Mouse (Mus musculus) forebrain, embryonic 13.5 days (tissue): ENCODE measurements around the gene Arcn1. TPM values are rescaled to one million over a fixed set of nuclear protein-coding genes. Genes with fewer than 3 reads are reported as not detected.

Source experiments
- ATAC-seq: fragments of 200-750 bp; cut with Nextera tagmentation; 2 replicates; pipeline ENCODE4 v1.8.0; 2017
- H3K27ac ChIP-seq: fragments of 300-500 bp; sonication (generic); 2 replicates; pipeline ENCODE4 v1.5.1; 2015; ENCODE audit warnings: inconsistent platforms, mild to moderate bottlenecking, moderate library complexity
- H3K27me3 ChIP-seq: fragments of 300-500 bp; sonication (generic); 2 replicates; pipeline ENCODE4 v1.6.1; 2015; ENCODE audit warnings: mild to moderate bottlenecking, inconsistent platforms
- H3K36me3 ChIP-seq: fragments of 300-500 bp; sonication (generic); 2 replicates; pipeline ENCODE4 v1.6.1; 2015; ENCODE audit warnings: mild to moderate bottlenecking, inconsistent platforms; ENCODE audit not compliant: poor library complexity, severe bottlenecking
- H3K4me1 ChIP-seq: fragments of 300-500 bp; sonication (generic); 2 replicates; pipeline ENCODE4 v1.6.1; 2015; ENCODE audit warnings: inconsistent platforms
- H3K4me2 ChIP-seq: fragments of 300-500 bp; sonication (generic); 2 replicates; pipeline ENCODE4 v1.6.1; 2015; ENCODE audit warnings: inconsistent platforms, mild to moderate bottlenecking, moderate library complexity
- H3K4me3 ChIP-seq: fragments of 300-500 bp; sonication (generic); 2 replicates; pipeline ENCODE4 v1.5.1; 2015; ENCODE audit warnings: mild to moderate bottlenecking, inconsistent platforms
- H3K9ac ChIP-seq: fragments of 300-500 bp; sonication (generic); 2 replicates; pipeline ENCODE4 v1.6.1; 2015; ENCODE audit warnings: mild to moderate bottlenecking, inconsistent platforms
- H3K9me3 ChIP-seq: fragments of 300-500 bp; sonication (generic); replicated peaks from 2 replicates; pipeline ENCODE4 v1.6.1; 2016; ENCODE audit warnings: inconsistent platforms
- WGBS: fragments of 180-500 bp; shearing (Covaris S2); methylation state at CpG from one replicate; pipeline ENCODE4 v1.1.7; 2015; 5-methylcytosine and 5-hydroxymethylcytosine counted together
- polyA plus RNA-seq: library from polyadenylated mRNA; unstranded; fragments of >200 nt; fragmentation: Nextera tagmentation; extraction: Ambion mirVana; gene quantifications from 2 replicates; pipeline ENCODE4 v1.2.1, GENCODE M21; 2015

The Arcn1 gene
- polyA plus RNA-seq, 1 experiment from 2014 or later: 132 TPM

GRCm38 (mm10) chr9:44737240-44737949 is 30.2 kb downstream of the Arcn1 start:
- Histone ChIP-seq H3K4me2 (no peak overlapping the region), H3K9ac (no peak overlapping the region), H3K4me1 (peaks cover 21% of the 10 kb centered on the region), H3K27me3 (peaks cover 21% of the 10 kb centered on the region; the same call in 1 of the 2 replicates), H3K36me3 (peaks cover 10% of the 10 kb centered on the region), H3K9me3 (0 out of 2 replicates have a peak, but pooled peaks cover 3% of the 10 kb centered on the region), H3K27ac (no peak overlapping the region), H3K4me3 (no peak overlapping the region)
- ATAC-seq: no peak
- WGBS: 78% methylated on average over 8 of the region's 8 CpGs

- no peak overlapping the region for H3K4me2 ChIP-seq
- no peak overlapping the region for H3K4me3 ChIP-seq
- peaks cover 3% of the 10 kb centered on the region; the same call in 1 of the 2 replicates for H3K36me3 ChIP-seq
- 0 out of 2 replicates have a peak, but pooled peaks cover 3% of the 10 kb centered on the region for H3K9me3 ChIP-seq
- H3K27ac ChIP-seq: no peak overlapping the region
- WGBS: 78% methylated on average over 2 of the region's 2 CpGs
- H3K4me1 ChIP-seq: peaks cover 21% of the 10 kb centered on the region
- ATAC-seq: no peak
- no peak overlapping the region for H3K9ac ChIP-seq
- H3K27me3 ChIP-seq: peaks cover 24% of the 10 kb centered on the region; the same call in 1 of the 2 replicates
Measured at GRCm38 (mm10) chr9:44736301-44736700, 31.3 kb downstream of the Arcn1 start.

GRCm38 (mm10) chr9:44735886-44736285 is 31.8 kb downstream of the Arcn1 start:
- 75% methylated on average over 6 of the region's 6 CpGs for WGBS
- ATAC-seq: no peak
- Histone ChIP-seq H3K4me1 (peaks cover 21% of the 10 kb centered on the region), H3K27me3 (peaks cover 24% of the 10 kb centered on the region; the same call in 1 of the 2 replicates), H3K4me2 (no peak overlapping the region), H3K27ac (no peak overlapping the region), H3K9me3 (0 out of 2 replicates have a peak, but pooled peaks cover 3% of the 10 kb centered on the region), H3K4me3 (no peak overlapping the region), H3K36me3 (no peaks in the 10 kb centered on the region), H3K9ac (no peak overlapping the region)

- peaks cover 21% of the 10 kb centered on the region for H3K4me1 ChIP-seq
- peak; percentile 80 for ATAC-seq
- H3K4me3 ChIP-seq: peak within 1 kb of the TSS; percentile 64
- H3K27ac ChIP-seq: no peak within 1 kb of the TSS
- H3K27me3 ChIP-seq: peaks cover 24% of the 10 kb centered on the region; the same call in 1 of the 2 replicates
- H3K36me3 ChIP-seq: no peaks in the 10 kb centered on the region
- H3K9ac ChIP-seq: peak within 1 kb of the TSS; percentile 68
- under 1% methylated on average over 41 of the region's 47 CpGs for WGBS
- H3K4me2 ChIP-seq: peak within 1 kb of the TSS; percentile 100
- H3K9me3 ChIP-seq: 0 out of 2 replicates have a peak, but pooled peaks cover 3% of the 10 kb centered on the region
Measured at GRCm38 (mm10) chr9:44734524-44735494, 32.8 kb downstream of the Arcn1 start, which contains the start of gene Phldb1. Phldb1 (minus strand) TSS chr9:44735198.

GRCm38 (mm10) chr9:44733671-44734523 is 33.7 kb downstream of the Arcn1 start:
- 1% methylated on average over 79 of the region's 79 CpGs for WGBS
- Histone ChIP-seq H3K27ac (0 out of 2 replicates have a peak overlapping the region, but pooled peaks have one; percentile 11), H3K4me2 (peak overlapping the region; percentile 100), H3K27me3 (peaks cover 24% of the 10 kb centered on the region; the same call in 1 of the 2 replicates), H3K36me3 (no peaks in the 10 kb centered on the region), H3K9ac (peak overlapping the region; percentile 68), H3K4me1 (peaks cover 21% of the 10 kb centered on the region), H3K9me3 (no peaks in the 10 kb centered on the region), H3K4me3 (peak overlapping the region; percentile 64)
- peak; percentile 52 for ATAC-seq

- no peaks in the 10 kb centered on the region for H3K36me3 ChIP-seq
- ATAC-seq: no peak
- H3K27ac ChIP-seq: 0 out of 2 replicates have a peak overlapping the region, but pooled peaks have one; percentile 11
- peak overlapping the region; percentile 100 for H3K4me2 ChIP-seq
- H3K9ac ChIP-seq: peak overlapping the region; percentile 68
- H3K4me1 ChIP-seq: peaks cover 21% of the 10 kb centered on the region
- H3K9me3 ChIP-seq: no peaks in the 10 kb centered on the region
- 56% methylated on average over 12 of the region's 12 CpGs for WGBS
- peak overlapping the region; percentile 64; the same call in 1 of the 2 replicates for H3K4me3 ChIP-seq
- H3K27me3 ChIP-seq: peaks cover 24% of the 10 kb centered on the region; the same call in 1 of the 2 replicates
Measured at GRCm38 (mm10) chr9:44732921-44733530, 34.6 kb downstream of the Arcn1 start.

GRCm38 (mm10) chr9:44732130-44732549 is 35.5 kb downstream of the Arcn1 start:
- Histone ChIP-seq H3K4me1 (peaks cover 24% of the 10 kb centered on the region), H3K27me3 (peaks cover 24% of the 10 kb centered on the region; the same call in 1 of the 2 replicates), H3K9ac (no peak overlapping the region), H3K4me2 (no peak overlapping the region), H3K36me3 (no peaks in the 10 kb centered on the region), H3K4me3 (no peak overlapping the region), H3K27ac (no peak overlapping the region), H3K9me3 (no peaks in the 10 kb centered on the region)
- WGBS: 68% methylated on average over 5 of the region's 5 CpGs
- ATAC-seq: no peak

GRCm38 (mm10) chr9:44727441-44727840 is 40.2 kb downstream of the Arcn1 start:
- no peaks in the 10 kb centered on the region for H3K36me3 ChIP-seq
- peaks cover 3% of the 10 kb centered on the region; the same call in 1 of the 2 replicates for H3K27me3 ChIP-seq
- H3K9me3 ChIP-seq: no peaks in the 10 kb centered on the region
- H3K27ac ChIP-seq: no peak overlapping the region
- no peak overlapping the region for H3K9ac ChIP-seq
- H3K4me1 ChIP-seq: peaks cover 47% of the 10 kb centered on the region
- 60% methylated on average over 5 of the region's 5 CpGs for WGBS
- no peak overlapping the region for H3K4me3 ChIP-seq
- H3K4me2 ChIP-seq: no peak overlapping the region
- no peak for ATAC-seq

GRCm38 (mm10) chr9:44726431-44727146 is 41.1 kb downstream of the Arcn1 start:
- no peak for ATAC-seq
- peak overlapping the region; percentile 41 for H3K9ac ChIP-seq
- H3K9me3 ChIP-seq: no peaks in the 10 kb centered on the region
- H3K27me3 ChIP-seq: no peaks in the 10 kb centered on the region
- WGBS: 37% methylated on average over 10 of the region's 10 CpGs
- H3K27ac ChIP-seq: peak overlapping the region; percentile 31
- no peaks in the 10 kb centered on the region for H3K36me3 ChIP-seq
- no peak overlapping the region for H3K4me3 ChIP-seq
- peaks cover 49% of the 10 kb centered on the region for H3K4me1 ChIP-seq
- H3K4me2 ChIP-seq: no peak overlapping the region

GRCm38 (mm10) chr9:44724665-44725064 is 43.0 kb downstream of the Arcn1 start:
- H3K4me3 ChIP-seq: no peak overlapping the region
- H3K4me2 ChIP-seq: no peak overlapping the region
- H3K27me3 ChIP-seq: no peaks in the 10 kb centered on the region
- no peak overlapping the region for H3K9ac ChIP-seq
- peak overlapping the region; percentile 68 for H3K27ac ChIP-seq
- H3K36me3 ChIP-seq: no peaks in the 10 kb centered on the region
- H3K4me1 ChIP-seq: peaks cover 64% of the 10 kb centered on the region
- H3K9me3 ChIP-seq: no peaks in the 10 kb centered on the region
- ATAC-seq: no peak
- WGBS: 58% methylated on average over 2 of the region's 2 CpGs
